Mouse (Mus musculus): ENCODE data around the gene Mamstr.

GRCm38 (mm10) chr7:45689099-45689498 lies 49.3 kb downstream of the Mamstr start:
- TF ChIP-seq POLR2A (IDR thresholded peaks at IDR 0.05; ENCODE audit: borderline replicate concordance, extremely low read depth, insufficient read depth, insufficient read length, poor library complexity, severe bottlenecking) (no peak), CTCF (IDR thresholded peaks at IDR 0.05; ENCODE audit: borderline replicate concordance, extremely low read depth, insufficient read depth, insufficient read length) (no peak)
